Mouse (Mus musculus): ENCODE measurements around the gene Gm45837. TPM values are rescaled to one million over a fixed set of nuclear protein-coding genes. Genes with fewer than 3 reads are reported as not detected.

The Gm45837 gene
- total RNA-seq, 1 experiment: not detected

GRCm38 (mm10) chr7:101541734-101542133 is 131.0 kb downstream of the Gm45837 start:
- no peak for TF ChIP-seq ZC3H11A (IDR thresholded peaks at IDR 0.05; ENCODE audit: borderline replicate concordance, low read depth, low read length)
- no peak for TF ChIP-seq HCFC1 (IDR thresholded peaks at IDR 0.05; ENCODE audit: borderline replicate concordance, insufficient read depth, low read length)
- TF ChIP-seq ZNF384 (IDR thresholded peaks at IDR 0.05; ENCODE audit: low read depth, low read length): no peak
- TF ChIP-seq CHD2 (IDR thresholded peaks at IDR 0.05; ENCODE audit: low read depth, low read length): no peak
- no peak for TF ChIP-seq MAFK (IDR thresholded peaks at IDR 0.05; ENCODE audit: insufficient read depth, low read depth, low read length)
- Histone ChIP-seq H3K9me3 (ENCODE audit: control insufficient read depth, insufficient read depth, low read depth, low read length) (no peaks in the 10 kb centered on the region), H3K36me3 (ENCODE audit: control insufficient read depth, insufficient read depth, low read length, poor library complexity, severe bottlenecking) (no peaks in the 10 kb centered on the region), H3K4me1 (ENCODE audit: control insufficient read depth in 2 of 2, insufficient read depth in 2 of 2, low read length in 2 of 2, poor library complexity in 1 of 2) (no peaks in the 10 kb centered on the region), H3K9ac (ENCODE audit: insufficient read depth, low read depth, low read length, poor library complexity, severe bottlenecking) (no peak overlapping the region), H3K4me3 (ENCODE audit: insufficient read depth in 1 of 2, low read depth in 1 of 2, low read length in 2 of 2, poor library complexity in 1 of 2, severe bottlenecking in 1 of 2) (no peak overlapping the region), H3K27ac (ENCODE audit: insufficient read depth, low read depth, low read length, poor library complexity, severe bottlenecking) (no peak overlapping the region)
- no peak for DNase-seq (ENCODE audit: low read depth, low spot score)
- in situ Hi-C loops (cut with MboI; ENCODE audit: low sequenced_read_pairs in 2 of 2, unreplicated experiment in 2 of 2): no loop called here

GRCm38 (mm10) chr7:101547651-101548050 is 137.0 kb downstream of the Gm45837 start:
- TF ChIP-seq ZC3H11A (IDR thresholded peaks at IDR 0.05; ENCODE audit: borderline replicate concordance, low read depth, low read length) (no peak), HCFC1 (IDR thresholded peaks at IDR 0.05; ENCODE audit: borderline replicate concordance, insufficient read depth, low read length) (no peak), ZNF384 (IDR thresholded peaks at IDR 0.05; ENCODE audit: low read depth, low read length) (no peak), MAFK (IDR thresholded peaks at IDR 0.05; ENCODE audit: insufficient read depth, low read depth, low read length) (no peak), CHD2 (IDR thresholded peaks at IDR 0.05; ENCODE audit: low read depth, low read length) (no peak)
- in situ Hi-C loops (cut with MboI; ENCODE audit: low sequenced_read_pairs in 2 of 2, unreplicated experiment in 2 of 2): no loop called here
- no peak overlapping the region for H3K4me3 ChIP-seq (ENCODE audit: insufficient read depth in 1 of 2, low read depth in 1 of 2, low read length in 2 of 2, poor library complexity in 1 of 2, severe bottlenecking in 1 of 2)

GRCm38 (mm10) chr7:101549266-101549665 is 138.6 kb downstream of the Gm45837 start:
- TF ChIP-seq HCFC1 (IDR thresholded peaks at IDR 0.05; ENCODE audit: borderline replicate concordance, insufficient read depth, low read length): no peak
- TF ChIP-seq ZNF384 (IDR thresholded peaks at IDR 0.05; ENCODE audit: low read depth, low read length): no peak
- TF ChIP-seq ZC3H11A (IDR thresholded peaks at IDR 0.05; ENCODE audit: borderline replicate concordance, low read depth, low read length): no peak
- H3K9ac ChIP-seq (ENCODE audit: insufficient read depth, low read depth, low read length, poor library complexity, severe bottlenecking): no peak overlapping the region

More at GRCm38 (mm10) chr7:101547651-101548050, 137.0 kb downstream of the Gm45837 start:
- Histone ChIP-seq H3K36me3 (ENCODE audit: control insufficient read depth, insufficient read depth, low read length, poor library complexity, severe bottlenecking) (no peaks in the 10 kb centered on the region), H3K4me1 (ENCODE audit: control insufficient read depth in 2 of 2, insufficient read depth in 2 of 2, low read length in 2 of 2, poor library complexity in 1 of 2) (no peaks in the 10 kb centered on the region), H3K9ac (ENCODE audit: insufficient read depth, low read depth, low read length, poor library complexity, severe bottlenecking) (no peak overlapping the region), H3K9me3 (ENCODE audit: control insufficient read depth, insufficient read depth, low read depth, low read length) (no peaks in the 10 kb centered on the region), H3K27ac (ENCODE audit: insufficient read depth, low read depth, low read length, poor library complexity, severe bottlenecking) (no peak overlapping the region)
- no peak for DNase-seq (ENCODE audit: low read depth, low spot score)

GRCm38 (mm10) chr7:101550686-101551485 is 140.2 kb downstream of the Gm45837 start:
- Histone ChIP-seq H3K36me3 (ENCODE audit: control insufficient read depth, insufficient read depth, low read length, poor library complexity, severe bottlenecking) (no peaks in the 10 kb centered on the region), H3K4me1 (ENCODE audit: control insufficient read depth in 2 of 2, insufficient read depth in 2 of 2, low read length in 2 of 2, poor library complexity in 1 of 2) (no peaks in the 10 kb centered on the region), H3K27ac (ENCODE audit: insufficient read depth, low read depth, low read length, poor library complexity, severe bottlenecking) (no peak overlapping the region), H3K9ac (ENCODE audit: insufficient read depth, low read depth, low read length, poor library complexity, severe bottlenecking) (no peak overlapping the region), H3K9me3 (ENCODE audit: control insufficient read depth, insufficient read depth, low read depth, low read length) (no peaks in the 10 kb centered on the region), H3K4me3 (ENCODE audit: insufficient read depth in 1 of 2, low read depth in 1 of 2, low read length in 2 of 2, poor library complexity in 1 of 2, severe bottlenecking in 1 of 2) (no peak overlapping the region)
- TF ChIP-seq ZC3H11A (IDR thresholded peaks at IDR 0.05; ENCODE audit: borderline replicate concordance, low read depth, low read length): no peak
- TF ChIP-seq CHD2 (IDR thresholded peaks at IDR 0.05; ENCODE audit: low read depth, low read length): no peak
- no peak for TF ChIP-seq MAFK (IDR thresholded peaks at IDR 0.05; ENCODE audit: insufficient read depth, low read depth, low read length)
- TF ChIP-seq ZNF384 (IDR thresholded peaks at IDR 0.05; ENCODE audit: low read depth, low read length): no peak
- TF ChIP-seq HCFC1 (IDR thresholded peaks at IDR 0.05; ENCODE audit: borderline replicate concordance, insufficient read depth, low read length): no peak
- in situ Hi-C loops (cut with MboI; ENCODE audit: low sequenced_read_pairs in 2 of 2, unreplicated experiment in 2 of 2): no loop called here
- no peak for DNase-seq (ENCODE audit: low read depth, low spot score)

More at GRCm38 (mm10) chr7:101549266-101549665, 138.6 kb downstream of the Gm45837 start:
- Histone ChIP-seq H3K36me3 (ENCODE audit: control insufficient read depth, insufficient read depth, low read length, poor library complexity, severe bottlenecking) (no peaks in the 10 kb centered on the region), H3K9me3 (ENCODE audit: control insufficient read depth, insufficient read depth, low read depth, low read length) (no peaks in the 10 kb centered on the region), H3K27ac (ENCODE audit: insufficient read depth, low read depth, low read length, poor library complexity, severe bottlenecking) (no peak overlapping the region), H3K4me1 (ENCODE audit: control insufficient read depth in 2 of 2, insufficient read depth in 2 of 2, low read length in 2 of 2, poor library complexity in 1 of 2) (no peaks in the 10 kb centered on the region), H3K4me3 (ENCODE audit: insufficient read depth in 1 of 2, low read depth in 1 of 2, low read length in 2 of 2, poor library complexity in 1 of 2, severe bottlenecking in 1 of 2) (no peak overlapping the region)
- in situ Hi-C loops (cut with MboI; ENCODE audit: low sequenced_read_pairs in 2 of 2, unreplicated experiment in 2 of 2): no loop called here
- DNase-seq (ENCODE audit: low read depth, low spot score): no peak

All from ES-E14 (cell line).